Mouse (Mus musculus): ENCODE results near the gene Ncoa6. TPM values are rescaled to one million over a fixed set of nuclear protein-coding genes. Genes with fewer than 3 reads are reported as not detected.

Ncoa6 gene
- polyA plus RNA-seq, 1 experiment = 12.4 TPM

- DNase-seq (ENCODE audit: low read depth, low spot score) = no peak
Observed at GRCm38 (mm10) chr2:155374521-155374920, 99.2 kb downstream of the Ncoa6 start.

- no peak for DNase-seq (ENCODE audit: low read depth, low spot score)
- 35% methylated on average over 1 of the region's 1 CpGs for WGBS
Observed at GRCm38 (mm10) chr2:155373886-155374285, 99.8 kb downstream of the Ncoa6 start.

GRCm38 (mm10) chr2:155373302-155373701, 100.4 kb downstream of the Ncoa6 start:
- WGBS = 78% methylated on average over 1 of the region's 1 CpGs
- no peak for DNase-seq (ENCODE audit: low read depth, low spot score)

GRCm38 (mm10) chr2:155372451-155372850, 101.2 kb downstream of the Ncoa6 start:
- 61% methylated on average over 4 of the region's 4 CpGs for WGBS
- DNase-seq (ENCODE audit: low read depth, low spot score) = no peak

- 8% methylated on average over 7 of the region's 7 CpGs for WGBS
- DNase-seq (ENCODE audit: low read depth, low spot score) = no peak
Observed at GRCm38 (mm10) chr2:155369333-155369883, 104.3 kb downstream of the Ncoa6 start.

- WGBS = 79% methylated on average over 7 of the region's 7 CpGs
- DNase-seq (ENCODE audit: low read depth, low spot score) = no peak
Observed at GRCm38 (mm10) chr2:155367635-155368284, 105.9 kb downstream of the Ncoa6 start.

GRCm38 (mm10) chr2:155357686-155358399, 115.9 kb downstream of the Ncoa6 start:
- WGBS = 16% methylated on average over 14 of the region's 14 CpGs
- DNase-seq (ENCODE audit: low read depth, low spot score) = peak; percentile 77

- WGBS = under 1% methylated on average over 38 of the region's 38 CpGs
- peak; percentile 99 for DNase-seq (ENCODE audit: low read depth, low spot score)
Observed at GRCm38 (mm10) chr2:155356971-155357591, 116.6 kb downstream of the Ncoa6 start, which contains the start of gene Pigu. Gene Pigu (minus strand): TSS chr2:155357430.

- 82% methylated on average over 3 of the region's 3 CpGs for WGBS
- DNase-seq (ENCODE audit: low read depth, low spot score) = no peak
Observed at GRCm38 (mm10) chr2:155354402-155354801, 119.3 kb downstream of the Ncoa6 start.

GRCm38 (mm10) chr2:155346670-155347069, 127.0 kb downstream of the Ncoa6 start:
- WGBS = 63% methylated on average over 1 of the region's 1 CpGs
- no peak for DNase-seq (ENCODE audit: low read depth, low spot score)

Other genes starting within 250 kb of the Ncoa6 start
- gene Dynlrb1, start 237.4 kb downstream of the Ncoa6 start, polyA plus RNA-seq (2012; rRNA removed) = 256 and 262 TPM in 2 replicates
- 75.9 and 92.6 TPM in 2 replicates for gene Map1lc3a, start 197.6 kb downstream of the Ncoa6 start, polyA plus RNA-seq (2012; rRNA removed)
- gene Pigu, start 116.5 kb downstream of the Ncoa6 start, polyA plus RNA-seq (2012; rRNA removed) = 41.5 and 42.2 TPM in 2 replicates
- 59.2 and 83.3 TPM in 2 replicates for gene Trp53inp2, start 92.8 kb downstream of the Ncoa6 start, polyA plus RNA-seq (2012; rRNA removed)
- gene Acss2, start 44.1 kb upstream of the Ncoa6 start, polyA plus RNA-seq (2012; rRNA removed) = 23.4 and 32.2 TPM in 2 replicates
- 4.6 and 6.0 TPM in 2 replicates for gene Ggt7, start 44.3 kb upstream of the Ncoa6 start, polyA plus RNA-seq (2012; rRNA removed)
- 76.2 and 123 TPM in 2 replicates for gene Gss, start 118.9 kb upstream of the Ncoa6 start, polyA plus RNA-seq (2012; rRNA removed)
- gene Myh7b, start 137.3 kb upstream of the Ncoa6 start, polyA plus RNA-seq (2012; rRNA removed) = 0.11 and 0.12 TPM in 2 replicates
- 96.4 and 119 TPM in 2 replicates for gene Trpc4ap, start 218.5 kb upstream of the Ncoa6 start, polyA plus RNA-seq (2012; rRNA removed)

Data from large intestine, adult 2 months (tissue).